Mouse (Mus musculus) olfactory bulb, adult 2 months (tissue): Measurements from ENCODE around the gene Gm49384.

Experiments used
- CTCF ChIP-seq: fragments of 200-500 bp; IDR thresholded peaks from 2 replicates; pipeline ENCODE4 v1.5.1; 2012; ENCODE audit warnings: low read depth, mild to moderate bottlenecking, low read length, moderate library complexity; ENCODE audit not compliant: insufficient read depth
- POLR2A ChIP-seq: fragments of 200-500 bp; IDR thresholded peaks from 2 replicates; pipeline ENCODE4 v1.6.1; 2012; ENCODE audit warnings: mild to moderate bottlenecking, low read depth, low read length, moderate library complexity; ENCODE audit not compliant: insufficient read depth

GRCm38 (mm10) chr12:69191396-69191795 is 12.7 kb downstream of the Gm49384 start:
- no peak for TF ChIP-seq CTCF
- no peak for TF ChIP-seq POLR2A
